Mouse (Mus musculus) G1E (cell line): ENCODE measurements around the gene Agpat3.

Source experiments
- CTCF ChIP-seq: IDR thresholded peaks from 2 replicates; pipeline ENCODE4 v1.5.1; 2012; ENCODE audit warnings: low read depth, low read length, inconsistent platforms, mixed read lengths
- GATA1 ChIP-seq: IDR thresholded peaks from 2 replicates; pipeline ENCODE4 v1.6.1; 2012; ENCODE audit warnings: borderline replicate concordance, low read length, inconsistent platforms, mixed read lengths

- TF ChIP-seq CTCF (no peak), GATA1 (no peak)
Measured at GRCm38 (mm10) chr10:78383567-78383966, 31.3 kb upstream of the Agpat3 start.
